Mouse (Mus musculus): ENCODE data around the gene Yaf2. TPM values are rescaled to one million over a fixed set of nuclear protein-coding genes. Genes with fewer than 3 reads are reported as not detected.

Yaf2 gene
- polyA plus RNA-seq, 1 experiment = 12.9 TPM

DNA sequence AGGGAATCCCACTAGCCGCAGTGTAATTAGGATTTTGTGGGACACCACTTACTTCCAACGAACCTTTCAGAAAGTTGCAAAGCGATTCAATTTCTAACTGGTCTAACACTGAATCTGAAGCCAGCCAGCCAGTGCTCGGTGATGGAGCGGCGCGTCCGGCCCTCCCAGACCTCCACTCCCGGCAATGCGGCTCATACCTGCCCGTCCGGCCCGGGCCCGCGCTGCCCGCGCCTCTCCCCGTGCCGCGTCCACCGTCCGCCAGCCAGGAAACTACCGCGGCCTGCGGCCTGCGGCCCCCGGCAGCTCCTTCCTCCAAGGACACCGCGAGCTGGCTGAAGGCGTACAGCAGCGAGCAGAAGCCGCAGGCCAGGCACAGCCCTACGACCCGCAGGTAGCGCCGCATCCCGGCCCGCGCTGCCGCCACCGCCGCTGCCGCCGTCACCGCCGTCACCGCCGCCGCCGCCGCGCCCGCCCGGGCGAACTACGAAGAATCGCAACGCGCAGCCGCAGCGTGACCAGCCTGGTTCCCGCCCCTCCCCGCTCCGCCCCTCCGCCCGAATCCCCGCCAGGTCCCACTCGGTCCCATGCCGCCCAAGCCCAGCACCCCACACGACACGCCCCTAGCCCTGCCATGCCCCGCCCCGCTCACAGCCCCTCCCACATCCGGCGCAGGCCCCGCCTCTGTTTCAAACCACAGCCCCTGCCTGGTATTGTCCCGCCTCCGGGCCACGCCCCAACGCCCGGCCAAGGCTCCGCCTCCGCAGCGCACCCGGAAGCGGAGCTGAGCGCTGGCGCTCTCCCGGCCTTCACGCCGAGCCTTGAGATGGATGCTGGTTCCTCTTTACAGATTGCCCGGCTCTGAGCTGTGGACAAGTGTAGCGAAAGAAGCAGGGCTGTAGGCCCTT, 61.8 kb downstream of the Yaf2 start, which contains the start of gene Gxylt1:
Gene Gxylt1 (minus strand): TSS at position 501 of the 905 bp plus-strand sequence.
- H3K36me3 ChIP-seq (ENCODE audit: control insufficient read depth, insufficient read depth, low read length) = no peaks in the 10 kb centered on the region
- WGBS = under 1% methylated on average over 80 of the region's 93 CpGs
- H3K27me3 ChIP-seq (ENCODE audit: control insufficient read depth, insufficient read depth, low read length) = no peaks in the 10 kb centered on the region
- peak within 1 kb of the TSS; percentile 82 for H3K4me3 ChIP-seq (ENCODE audit: extremely low read depth, insufficient read depth, insufficient read length)
- peaks cover 13% of the 10 kb centered on the region; the same call in 1 of the 2 replicates for H3K4me1 ChIP-seq (ENCODE audit: control insufficient read depth, insufficient read depth, insufficient read length)
- TF ChIP-seq POLR2A (IDR thresholded peaks at IDR 0.05; ENCODE audit: low read depth, low read length) (peak; percentile 93), CTCF (IDR thresholded peaks at IDR 0.05; ENCODE audit: extremely low read depth, insufficient read depth, insufficient read length, insufficient replicate concordance) (no peak)
- DNase-seq (ENCODE audit: low read depth in 1 of 2, low spot score in 2 of 2) = peak; percentile 90 to 100
- H3K27ac ChIP-seq (ENCODE audit: insufficient read depth, low read length) = peak within 1 kb of the TSS; percentile 88

DNA sequence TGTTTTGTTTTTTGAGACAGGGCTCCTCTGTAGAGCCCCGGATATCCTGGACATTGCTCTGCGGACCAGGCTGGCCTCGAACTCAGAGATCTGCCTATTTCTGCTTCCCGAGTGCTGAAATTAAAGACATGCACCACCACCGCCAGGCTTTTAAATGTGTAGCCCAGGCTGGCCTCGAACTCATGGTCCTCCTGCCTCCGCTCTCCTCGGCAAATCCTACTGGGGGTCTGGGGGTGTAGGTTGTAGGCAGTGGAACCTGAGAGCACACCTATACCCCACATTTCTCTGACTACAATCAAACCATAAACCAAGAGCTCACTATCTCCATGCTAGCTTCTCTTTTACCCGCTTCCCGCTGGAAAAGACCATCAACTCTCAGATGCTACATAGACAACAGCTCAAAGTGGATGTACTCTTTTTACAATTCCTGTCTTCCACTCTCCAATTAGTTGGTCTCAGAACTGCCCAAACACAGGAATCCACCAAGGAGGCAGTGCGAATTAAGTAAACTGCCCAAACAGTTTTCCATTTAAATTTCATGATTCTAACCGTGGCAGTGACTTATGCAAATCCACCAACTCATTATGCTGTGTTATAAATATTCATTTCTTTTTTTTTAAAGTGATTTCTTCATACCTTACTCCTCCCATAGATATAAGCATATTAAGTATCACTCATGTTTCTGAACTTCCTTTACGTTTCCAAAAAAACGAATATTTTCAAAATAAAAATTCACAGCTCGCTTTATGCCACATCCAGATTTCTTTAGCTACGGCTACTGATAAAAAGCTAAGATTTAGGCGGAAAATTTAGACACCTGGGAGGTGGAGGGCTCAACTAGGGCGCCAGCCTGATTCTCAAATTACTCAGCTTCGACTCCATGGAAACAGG, 62.7 kb downstream of the Yaf2 start:
- Histone ChIP-seq H3K4me1 (ENCODE audit: control insufficient read depth, insufficient read depth, insufficient read length) (peaks cover 13% of the 10 kb centered on the region; the same call in 1 of the 2 replicates), H3K27me3 (ENCODE audit: control insufficient read depth, insufficient read depth, low read length) (no peaks in the 10 kb centered on the region), H3K4me3 (ENCODE audit: extremely low read depth, insufficient read depth, insufficient read length) (peak overlapping the region; percentile 82), H3K27ac (ENCODE audit: insufficient read depth, low read length) (peak overlapping the region; percentile 71; the same call in 1 of the 2 replicates), H3K36me3 (ENCODE audit: control insufficient read depth, insufficient read depth, low read length) (no peaks in the 10 kb centered on the region)
- no peak for DNase-seq (ENCODE audit: low read depth in 1 of 2, low spot score in 2 of 2)
- TF ChIP-seq CTCF (IDR thresholded peaks at IDR 0.05; ENCODE audit: extremely low read depth, insufficient read depth, insufficient read length, insufficient replicate concordance) (no peak), POLR2A (IDR thresholded peaks at IDR 0.05; ENCODE audit: low read depth, low read length) (no peak)
- WGBS = 49% methylated on average over 19 of the region's 19 CpGs

DNA sequence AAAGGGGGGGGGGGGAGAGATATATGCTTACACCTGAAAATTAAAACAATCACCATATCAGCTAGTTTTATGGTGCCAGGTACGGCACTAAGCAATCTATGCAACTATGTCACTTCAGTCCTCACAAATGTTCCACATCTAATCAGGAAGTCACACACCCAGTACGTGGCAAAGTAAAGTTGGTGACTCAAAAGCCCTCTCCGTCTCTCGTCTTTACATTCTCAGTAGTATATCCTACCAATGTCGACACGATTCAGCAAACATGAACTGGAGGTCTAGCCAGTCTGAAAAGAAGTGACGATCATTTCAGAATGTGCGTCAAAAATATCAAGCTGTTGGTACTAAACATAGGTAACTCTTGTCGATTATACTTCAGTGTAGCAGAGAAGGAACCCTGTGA, 63.8 kb downstream of the Yaf2 start:
- Histone ChIP-seq H3K4me1 (ENCODE audit: control insufficient read depth, insufficient read depth, insufficient read length) (peaks cover 13% of the 10 kb centered on the region; the same call in 1 of the 2 replicates), H3K27ac (ENCODE audit: insufficient read depth, low read length) (no peak overlapping the region), H3K4me3 (ENCODE audit: extremely low read depth, insufficient read depth, insufficient read length) (no peak overlapping the region), H3K36me3 (ENCODE audit: control insufficient read depth, insufficient read depth, low read length) (no peaks in the 10 kb centered on the region), H3K27me3 (ENCODE audit: control insufficient read depth, insufficient read depth, low read length) (no peaks in the 10 kb centered on the region)
- 63% methylated on average over 9 of the region's 9 CpGs for whole genome bisulfite sequencing
- no peak for DNase-seq (ENCODE audit: low read depth in 1 of 2, low spot score in 2 of 2)
- TF ChIP-seq POLR2A (IDR thresholded peaks at IDR 0.05; ENCODE audit: low read depth, low read length) (no peak), CTCF (IDR thresholded peaks at IDR 0.05; ENCODE audit: extremely low read depth, insufficient read depth, insufficient read length, insufficient replicate concordance) (no peak)

DNA sequence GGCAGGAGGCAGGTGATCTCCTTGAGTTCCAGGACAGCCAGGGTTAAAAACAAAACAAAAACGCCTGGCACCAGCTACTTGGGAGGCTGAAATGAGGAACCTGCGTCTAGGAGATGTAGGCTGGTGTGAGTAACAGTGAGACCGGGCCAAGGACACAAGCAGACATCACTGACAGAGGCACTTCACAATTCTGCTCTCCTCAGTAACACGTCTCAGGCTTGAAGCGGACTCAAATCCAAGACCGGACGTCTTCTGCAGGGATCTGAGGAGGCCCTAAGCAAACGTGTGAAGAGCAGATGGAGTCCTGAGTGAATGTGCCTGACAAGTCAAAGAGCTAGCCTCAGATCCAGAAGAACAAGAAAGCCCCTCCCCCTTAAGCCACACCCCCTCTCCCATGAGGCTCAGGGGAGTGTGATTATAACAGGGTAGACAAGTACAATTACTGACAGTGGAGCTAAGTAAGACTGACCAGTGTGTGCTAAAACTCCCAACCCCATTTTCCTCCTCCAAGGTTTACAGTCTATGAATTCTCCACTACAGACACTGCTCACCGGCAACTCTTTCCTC, 66.4 kb downstream of the Yaf2 start:
- peak in 1 of 2 experiments; percentile 20 for DNase-seq (ENCODE audit: low read depth in 1 of 2, low spot score in 2 of 2)
- WGBS = 59% methylated on average over 9 of the region's 9 CpGs
- Histone ChIP-seq H3K27ac (ENCODE audit: insufficient read depth, low read length) (0 out of 2 replicates have a peak overlapping the region, but pooled peaks have one; percentile 6), H3K36me3 (ENCODE audit: control insufficient read depth, insufficient read depth, low read length) (no peaks in the 10 kb centered on the region), H3K4me3 (ENCODE audit: extremely low read depth, insufficient read depth, insufficient read length) (no peak overlapping the region), H3K27me3 (ENCODE audit: control insufficient read depth, insufficient read depth, low read length) (no peaks in the 10 kb centered on the region), H3K4me1 (ENCODE audit: control insufficient read depth, insufficient read depth, insufficient read length) (peaks cover 19% of the 10 kb centered on the region)
- TF ChIP-seq POLR2A (IDR thresholded peaks at IDR 0.05; ENCODE audit: low read depth, low read length) = no peak
- no peak for TF ChIP-seq CTCF (IDR thresholded peaks at IDR 0.05; ENCODE audit: extremely low read depth, insufficient read depth, insufficient read length, insufficient replicate concordance)

DNA sequence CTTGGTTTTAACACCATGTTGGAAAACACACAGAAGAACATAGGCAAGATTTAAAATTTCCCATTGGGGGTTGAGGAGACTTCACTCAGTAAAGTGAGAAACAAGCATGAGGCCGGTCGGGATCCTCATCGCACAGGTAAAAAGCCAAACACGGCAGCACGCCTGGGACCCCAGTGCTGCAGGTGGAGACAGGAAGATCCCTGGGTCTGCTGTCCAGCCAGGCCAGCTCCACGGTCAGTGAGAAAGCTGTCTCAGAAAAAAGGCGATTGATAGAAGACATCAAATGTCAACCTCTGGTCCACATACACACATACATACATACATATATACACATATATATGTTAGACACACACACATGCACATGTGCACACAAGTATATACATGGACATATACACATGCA, 67.2 kb downstream of the Yaf2 start:
- Histone ChIP-seq H3K4me1 (ENCODE audit: control insufficient read depth, insufficient read depth, insufficient read length) (peaks cover 19% of the 10 kb centered on the region), H3K36me3 (ENCODE audit: control insufficient read depth, insufficient read depth, low read length) (no peaks in the 10 kb centered on the region), H3K4me3 (ENCODE audit: extremely low read depth, insufficient read depth, insufficient read length) (no peak overlapping the region), H3K27me3 (ENCODE audit: control insufficient read depth, insufficient read depth, low read length) (no peaks in the 10 kb centered on the region), H3K27ac (ENCODE audit: insufficient read depth, low read length) (no peak overlapping the region)
- DNase-seq (ENCODE audit: low read depth in 1 of 2, low spot score in 2 of 2) = no peak
- 96% methylated on average over 7 of the region's 7 CpGs for whole genome bisulfite sequencing
- TF ChIP-seq POLR2A (IDR thresholded peaks at IDR 0.05; ENCODE audit: low read depth, low read length) (no peak), CTCF (IDR thresholded peaks at IDR 0.05; ENCODE audit: extremely low read depth, insufficient read depth, insufficient read length, insufficient replicate concordance) (no peak)

DNA sequence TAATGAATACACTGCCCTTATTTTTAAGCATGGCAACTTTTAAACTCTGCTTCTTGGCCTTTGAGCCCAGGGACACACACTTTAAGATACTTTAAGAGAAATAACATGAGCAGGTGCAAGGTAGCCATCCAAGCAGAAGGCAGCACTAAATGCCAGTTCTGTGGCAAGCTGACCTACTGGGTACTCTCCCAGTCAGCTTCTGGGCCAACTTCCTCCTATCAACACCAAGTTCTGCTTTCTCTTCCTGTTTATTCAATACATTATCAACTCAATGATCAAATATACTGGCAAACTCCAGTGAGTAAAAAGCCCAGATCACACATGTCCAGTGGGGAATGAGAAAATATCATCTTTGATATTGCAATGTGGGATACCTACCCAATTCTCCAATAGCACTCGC, 68.7 kb downstream of the Yaf2 start:
- WGBS = 84% methylated on average over 1 of the region's 1 CpGs
- no peaks in the 10 kb centered on the region for H3K27me3 ChIP-seq (ENCODE audit: control insufficient read depth, insufficient read depth, low read length)
- H3K36me3 ChIP-seq (ENCODE audit: control insufficient read depth, insufficient read depth, low read length) = no peaks in the 10 kb centered on the region
- H3K4me1 ChIP-seq (ENCODE audit: control insufficient read depth, insufficient read depth, insufficient read length) = peaks cover 13% of the 10 kb centered on the region
- DNase-seq (ENCODE audit: low read depth in 1 of 2, low spot score in 2 of 2) = peak in 1 of 2 experiments; percentile 26
- TF ChIP-seq POLR2A (IDR thresholded peaks at IDR 0.05; ENCODE audit: low read depth, low read length) = no peak
- no peak for TF ChIP-seq CTCF (IDR thresholded peaks at IDR 0.05; ENCODE audit: extremely low read depth, insufficient read depth, insufficient read length, insufficient replicate concordance)
- H3K4me3 ChIP-seq (ENCODE audit: extremely low read depth, insufficient read depth, insufficient read length) = no peak overlapping the region
- peak overlapping the region; percentile 62; the same call in 1 of the 2 replicates for H3K27ac ChIP-seq (ENCODE audit: insufficient read depth, low read length)

Measured in spleen, adult 2 months (tissue).